Mouse (Mus musculus) pancreas, adult 10 weeks (tissue): ENCODE data around the gene Klk1b21. TPM values are rescaled to one million over a fixed set of nuclear protein-coding genes. Genes with fewer than 3 reads are reported as not detected.

ENCODE experiments used
- polyA plus RNA-seq: library from polyadenylated mRNA; stranded (reverse); fragments of 350-450 nt; fragmentation: Illumina TruSeq; extraction: RNeasy Lipid Tissue Mini Kit (QIAGEN cat#74804); gene quantifications from one replicate; pipeline ENCODE4 v1.2.3, GENCODE M21; 2015; ENCODE audit warnings: low read depth, low replicate concordance; ENCODE audit not compliant: insufficient read depth

The Klk1b21 gene
- polyA plus RNA-seq: not detected

GRCm38 (mm10) chr7:44102028-44102427 is at the start of gene Klk1b21:
TSS of gene Klk1b21 (plus strand) at chr7:44102328.

DNA sequence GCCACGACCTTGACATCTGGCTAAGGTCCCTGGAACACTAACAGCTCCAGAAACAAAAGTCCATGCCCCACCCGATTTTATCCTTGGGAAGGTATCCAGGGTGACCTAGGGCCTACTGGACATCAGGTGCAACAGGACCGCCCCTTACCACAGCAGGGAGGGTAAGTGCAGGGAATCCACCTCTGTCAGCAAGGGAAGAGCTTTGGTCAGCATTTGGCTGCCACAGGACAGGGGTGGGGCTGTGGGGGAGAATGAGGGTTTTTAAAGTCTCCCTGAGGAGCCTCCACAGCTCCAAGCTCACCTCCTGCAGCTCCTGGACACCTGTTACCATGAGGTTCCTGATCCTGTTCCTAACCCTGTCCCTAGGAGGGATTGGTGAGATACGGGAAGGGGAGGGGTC is 10.2 kb downstream of the Klk1b21 start, which contains the start of gene Klk1b22:
Gene Klk1b22 (plus strand): TSS at position 301 of the 400 bp plus-strand sequence.

GRCm38 (mm10) chr7:44136467-44136866 is 34.3 kb downstream of the Klk1b21 start, which contains the start of gene Klk1b16:
TSS of gene Klk1b16 (plus strand) at chr7:44136767.

Other genes with a start within 250 kb of the Klk1b21 start
- gene Klk4, start 221.2 kb upstream of the Klk1b21 start, polyA plus RNA-seq: not detected
- not detected for gene Klk15, start 168.6 kb upstream of the Klk1b21 start, polyA plus RNA-seq
- gene Klk1b8, start 151.7 kb upstream of the Klk1b21 start, polyA plus RNA-seq: 4.6 TPM
- not detected for gene Klk1b1, start 135.6 kb upstream of the Klk1b21 start, polyA plus RNA-seq
- not detected for gene Klk1b9, start 126.3 kb upstream of the Klk1b21 start, polyA plus RNA-seq
- gene Klk1b11, start 106.5 kb upstream of the Klk1b21 start, polyA plus RNA-seq: 4.9 TPM
- 1.6 TPM for gene Klk1b26, start 90.2 kb upstream of the Klk1b21 start, polyA plus RNA-seq
- gene Klk1b27, start 50.0 kb upstream of the Klk1b21 start, polyA plus RNA-seq: 1.0 TPM
- gene Klk1b22, start 10.3 kb downstream of the Klk1b21 start, polyA plus RNA-seq: not detected
- gene Klk1b16, start 34.4 kb downstream of the Klk1b21 start, polyA plus RNA-seq: not detected
- 8.0 TPM for gene Klk1b24, start 85.9 kb downstream of the Klk1b21 start, polyA plus RNA-seq
- 12.3 TPM for gene Klk1b3, start 95.9 kb downstream of the Klk1b21 start, polyA plus RNA-seq
- 12.1 TPM for gene Klk1b4, start 105.1 kb downstream of the Klk1b21 start, polyA plus RNA-seq
- 50.2 TPM for gene Klk1b5, start 113.6 kb downstream of the Klk1b21 start, polyA plus RNA-seq
- gene Klk1, start 123.0 kb downstream of the Klk1b21 start, polyA plus RNA-seq: 6,154 TPM
- not detected for gene Gm36864, start 133.8 kb downstream of the Klk1b21 start, polyA plus RNA-seq
- gene 1700028J19Rik, start 144.4 kb downstream of the Klk1b21 start, polyA plus RNA-seq: 0.65 TPM
- gene 2410002F23Rik, start 144.4 kb downstream of the Klk1b21 start, polyA plus RNA-seq: 32.6 TPM
- not detected for gene Acp4, start 155.1 kb downstream of the Klk1b21 start, polyA plus RNA-seq
- gene Gm15517, start 159.1 kb downstream of the Klk1b21 start, polyA plus RNA-seq: not detected
- gene Clec11a, start 204.6 kb downstream of the Klk1b21 start, polyA plus RNA-seq: 2.9 TPM
- 9.9 TPM for gene Shank1, start 207.9 kb downstream of the Klk1b21 start, polyA plus RNA-seq